Mouse (Mus musculus) bone marrow macrophage, adult 2 months (primary cell): Measurements from ENCODE around the gene Tspan4.

Experiments used
- CTCF ChIP-seq: IDR thresholded peaks from 2 replicates; pipeline ENCODE4 v1.5.1; 2012; ENCODE audit warnings: low read depth, mild to moderate bottlenecking, low read length, moderate library complexity
- POLR2A ChIP-seq: IDR thresholded peaks from 2 replicates; pipeline ENCODE4 v1.6.1; 2012; ENCODE audit warnings: mild to moderate bottlenecking, low read depth, low read length, borderline replicate concordance

DNA sequence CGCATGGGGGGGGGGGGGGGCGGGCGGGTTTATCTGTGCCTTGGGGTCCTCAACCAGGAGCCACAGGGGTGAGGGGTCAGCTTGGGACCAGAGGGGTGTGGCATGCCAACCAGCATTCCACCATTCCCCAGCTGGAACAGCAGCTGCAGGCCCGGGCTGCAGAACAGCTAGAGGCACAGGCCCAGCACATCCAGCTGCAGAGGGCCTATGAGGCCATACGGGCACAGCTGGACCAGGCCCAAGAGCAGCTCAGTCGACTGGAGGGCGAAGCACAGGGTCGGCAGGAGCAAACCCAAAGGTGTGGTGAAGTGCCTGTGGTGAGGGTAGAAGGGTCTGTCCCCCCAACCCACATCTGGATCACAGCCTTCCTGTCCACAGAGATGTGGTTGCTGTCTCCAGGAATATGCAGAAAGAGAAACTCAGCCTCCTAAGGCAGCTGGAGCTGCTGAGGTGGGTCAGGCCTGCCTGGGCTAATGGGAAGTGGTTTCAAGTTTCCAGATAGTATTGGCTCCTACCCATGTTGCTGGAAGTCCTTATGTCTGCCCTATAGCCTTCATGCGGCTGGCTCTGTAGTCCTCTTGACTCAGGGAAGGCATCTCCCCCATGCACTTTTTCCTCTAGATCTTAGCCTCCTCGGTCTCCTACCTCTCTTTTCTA lies 9.5 kb upstream of the Tspan4 start:
- TF ChIP-seq POLR2A = no peak
- no peak for TF ChIP-seq CTCF
